Mouse (Mus musculus): Measurements from ENCODE around the gene Bdh2.

DNA sequence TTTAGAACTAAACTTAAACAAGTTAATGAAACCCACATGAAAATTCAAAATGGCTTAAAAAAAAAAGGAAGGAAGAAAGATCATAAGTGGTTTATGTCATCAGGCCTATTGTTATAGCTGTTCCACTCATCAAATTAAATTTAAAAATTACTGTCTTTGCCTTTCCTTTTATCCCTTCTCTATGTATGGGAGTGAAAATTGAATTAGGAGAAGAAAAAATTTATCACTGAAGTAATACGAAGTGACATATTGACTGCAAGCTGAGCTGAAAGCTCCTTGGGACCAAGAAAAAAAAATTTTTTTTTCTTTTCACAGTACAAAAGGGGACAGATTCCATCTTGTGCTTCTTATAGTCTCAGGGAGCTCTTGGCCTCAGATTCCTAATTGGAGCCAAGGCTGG is 14.5 kb downstream of the Bdh2 start:
- no peak for TF ChIP-seq CTCF (IDR thresholded peaks at IDR 0.05; ENCODE audit: low read depth, low read length)
- TF ChIP-seq TAL1 (conservative IDR thresholded peaks at IDR 0.05; ENCODE audit: low read depth, low read length) = no peak
- TF ChIP-seq GATA1 (IDR thresholded peaks at IDR 0.05; ENCODE audit: borderline replicate concordance, low read length) = no peak
- no peak for TF ChIP-seq GATA2 (IDR thresholded peaks at IDR 0.05; ENCODE audit: borderline replicate concordance, low read depth, low read length)
- TF ChIP-seq POLR2AphosphoS5 (IDR thresholded peaks at IDR 0.05; ENCODE audit: insufficient replicate concordance, low read depth, low read length) = no peak
